Mouse (Mus musculus) erythroblast, adult 5-6 weeks (primary cell): Measurements from ENCODE around the gene Rorc. TPM values are rescaled to one million over a fixed set of nuclear protein-coding genes. Genes with fewer than 3 reads are reported as not detected.

Experiments
- ATAC-seq: replicated peaks from 2 replicates; pipeline ENCODE4 v1.8.0; 2016; ENCODE audit warnings: moderate number of reproducible peaks, mild to moderate bottlenecking, moderate TSS enrichment, inconsistent platforms; ENCODE audit not compliant: poor library complexity, low FRiP score, severe bottlenecking
- total RNA-seq, 2 experiments: library from RNA; stranded (forward) in 1 of 2; stranded (reverse) in 1 of 2; fragments of 150-400 nt in 1 of 2; fragments of 200-764, 138-1000 nt in 1 of 2; gene quantifications; 2 replicates each; pipeline versions ENCODE4 v1.2.3 to v1.2.4; 2015 to 2017; ENCODE audit warnings: low replicate concordance in 2 of 2

Gene Rorc
- total RNA-seq (2015; ENCODE audit: low replicate concordance) (not detected in 2 replicates), total RNA-seq (2017; ENCODE audit: low replicate concordance) (not detected in 2 replicates)

- ATAC-seq, result no peak
These were observed at the start of gene Rorc for GRCm38 (mm10) chr3:94372641-94373040. TSS of gene Rorc (plus strand) at chr3:94372794.

GRCm38 (mm10) chr3:94328681-94329080 is 43.9 kb upstream of the Rorc start:
- no peak for ATAC-seq

GRCm38 (mm10) chr3:94334442-94334841 is 38.2 kb upstream of the Rorc start:
- ATAC-seq, result peak; percentile 62; the same call in 1 of the 2 replicates

GRCm38 (mm10) chr3:94338522-94338921 is 34.1 kb upstream of the Rorc start:
- ATAC-seq, result no peak

- ATAC-seq, result no peak
These were observed 30.6 kb upstream of the Rorc start, which contains the start of gene Them5 for GRCm38 (mm10) chr3:94341959-94342422. TSS of gene Them5 (plus strand) at chr3:94342099.

GRCm38 (mm10) chr3:94342552-94342951 is 30.0 kb upstream of the Rorc start:
- ATAC-seq, result no peak

- ATAC-seq, result no peak
These were observed 28.4 kb upstream of the Rorc start for GRCm38 (mm10) chr3:94344182-94344581.

GRCm38 (mm10) chr3:94344897-94345296 is 27.7 kb upstream of the Rorc start:
- no peak for ATAC-seq

GRCm38 (mm10) chr3:94348146-94348545 is 24.4 kb upstream of the Rorc start:
- ATAC-seq, result no peak

- ATAC-seq, result no peak
These were observed 11.8 kb upstream of the Rorc start for GRCm38 (mm10) chr3:94360812-94361211.

GRCm38 (mm10) chr3:94362138-94362537 is 10.5 kb upstream of the Rorc start, which contains the start of gene C2cd4d:
TSS of gene C2cd4d (plus strand) at chr3:94362438.
- no peak for ATAC-seq

- no peak for ATAC-seq
These were observed 9.1 kb upstream of the Rorc start for GRCm38 (mm10) chr3:94363291-94364153.

GRCm38 (mm10) chr3:94364154-94364526 is 8.5 kb upstream of the Rorc start:
- ATAC-seq, result no peak

- ATAC-seq, result peak; percentile 85; the same call in 1 of the 2 replicates
These were observed 5.8 kb upstream of the Rorc start for GRCm38 (mm10) chr3:94366761-94367160.

GRCm38 (mm10) chr3:94367511-94367910 is 5.1 kb upstream of the Rorc start:
- no peak for ATAC-seq

GRCm38 (mm10) chr3:94368631-94369030 is 4.0 kb upstream of the Rorc start:
- no peak for ATAC-seq

GRCm38 (mm10) chr3:94369709-94370108 is 2.9 kb upstream of the Rorc start:
- ATAC-seq, result no peak

GRCm38 (mm10) chr3:94371637-94372036 is 957 bp upstream of the Rorc start:
- no peak for ATAC-seq

- ATAC-seq, result no peak
These were observed 556 bp upstream of the Rorc start for GRCm38 (mm10) chr3:94372038-94372437.

GRCm38 (mm10) chr3:94373090-94373489 is 496 bp downstream of the Rorc start:
- ATAC-seq, result no peak

GRCm38 (mm10) chr3:94373597-94374011 is 1.0 kb downstream of the Rorc start:
- no peak for ATAC-seq
